Mouse (Mus musculus): ENCODE results near the gene Rexo1. TPM values are rescaled to one million over a fixed set of nuclear protein-coding genes. Genes with fewer than 3 reads are reported as not detected.

Gene Rexo1
- polyA plus RNA-seq, 1 experiment from 2014 or later, result 16.7 TPM

GRCm38 (mm10) chr10:80576351-80577194 is 15.2 kb upstream of the Rexo1 start:
- peak overlapping the region; percentile 77 for H3K27ac ChIP-seq (ENCODE audit: low read length)
- no peaks in the 10 kb centered on the region for H3K27me3 ChIP-seq (ENCODE audit: control insufficient read depth, insufficient read depth, low read length)
- ATAC-seq (ENCODE audit: insufficient read depth, low FRiP score), result no peak
- peak overlapping the region; percentile 90 for H3K9ac ChIP-seq (ENCODE audit: low read length)
- peak overlapping the region; percentile 93 for H3K4me2 ChIP-seq (ENCODE audit: low read depth, low read length)
- H3K9me3 ChIP-seq (replicated peaks; ENCODE audit: control insufficient read depth, low read length), result no peaks in the 10 kb centered on the region
- H3K4me1 ChIP-seq (ENCODE audit: control insufficient read depth, insufficient read depth, low read length), result peaks cover 55% of the 10 kb centered on the region
- under 1% methylated on average over 86 of the region's 96 CpGs for WGBS
- peak overlapping the region; percentile 91 for H3K4me3 ChIP-seq (replicated peaks; ENCODE audit: low read length)
- H3K36me3 ChIP-seq (ENCODE audit: control insufficient read depth, insufficient read depth, low read length), result no peaks in the 10 kb centered on the region

GRCm38 (mm10) chr10:80575925-80576324 is 14.6 kb upstream of the Rexo1 start:
- Histone ChIP-seq H3K4me1 (ENCODE audit: control insufficient read depth, insufficient read depth, low read length) (peaks cover 61% of the 10 kb centered on the region), H3K27me3 (ENCODE audit: control insufficient read depth, insufficient read depth, low read length) (no peaks in the 10 kb centered on the region), H3K9me3 (replicated peaks; ENCODE audit: control insufficient read depth, low read length) (no peaks in the 10 kb centered on the region), H3K27ac (ENCODE audit: low read length) (0 out of 2 replicates have a peak overlapping the region, but pooled peaks have one; percentile 77), H3K9ac (ENCODE audit: low read length) (peak overlapping the region; percentile 90), H3K36me3 (ENCODE audit: control insufficient read depth, insufficient read depth, low read length) (no peaks in the 10 kb centered on the region), H3K4me3 (replicated peaks; ENCODE audit: low read length) (peak overlapping the region; percentile 91), H3K4me2 (ENCODE audit: low read depth, low read length) (peak overlapping the region; percentile 93)
- 12% methylated on average over 17 of the region's 17 CpGs for WGBS
- no peak for ATAC-seq (ENCODE audit: insufficient read depth, low FRiP score)

- Histone ChIP-seq H3K4me1 (ENCODE audit: control insufficient read depth, insufficient read depth, low read length) (peaks cover 71% of the 10 kb centered on the region), H3K9ac (ENCODE audit: low read length) (no peak overlapping the region), H3K4me3 (replicated peaks; ENCODE audit: low read length) (no peak overlapping the region), H3K4me2 (ENCODE audit: low read depth, low read length) (peak overlapping the region; percentile 93; the same call in 1 of the 2 replicates), H3K27ac (ENCODE audit: low read length) (no peak overlapping the region), H3K9me3 (replicated peaks; ENCODE audit: control insufficient read depth, low read length) (no peaks in the 10 kb centered on the region), H3K27me3 (ENCODE audit: control insufficient read depth, insufficient read depth, low read length) (no peaks in the 10 kb centered on the region), H3K36me3 (ENCODE audit: control insufficient read depth, insufficient read depth, low read length) (no peaks in the 10 kb centered on the region)
- WGBS, result 66% methylated on average over 3 of the region's 3 CpGs
- ATAC-seq (ENCODE audit: insufficient read depth, low FRiP score), result no peak
Observed at GRCm38 (mm10) chr10:80574896-80575295, 13.5 kb upstream of the Rexo1 start.

GRCm38 (mm10) chr10:80573944-80574343 is 12.6 kb upstream of the Rexo1 start:
- Histone ChIP-seq H3K9me3 (replicated peaks; ENCODE audit: control insufficient read depth, low read length) (no peaks in the 10 kb centered on the region), H3K9ac (ENCODE audit: low read length) (peak overlapping the region; percentile 2; the same call in 1 of the 2 replicates), H3K4me1 (ENCODE audit: control insufficient read depth, insufficient read depth, low read length) (peaks cover 75% of the 10 kb centered on the region), H3K27ac (ENCODE audit: low read length) (no peak overlapping the region; the same call in 1 of the 2 replicates), H3K27me3 (ENCODE audit: control insufficient read depth, insufficient read depth, low read length) (no peaks in the 10 kb centered on the region), H3K4me2 (ENCODE audit: low read depth, low read length) (no peak overlapping the region), H3K36me3 (ENCODE audit: control insufficient read depth, insufficient read depth, low read length) (no peaks in the 10 kb centered on the region), H3K4me3 (replicated peaks; ENCODE audit: low read length) (no peak overlapping the region)
- no peak for ATAC-seq (ENCODE audit: insufficient read depth, low FRiP score)
- 53% methylated on average over 9 of the region's 9 CpGs for WGBS

GRCm38 (mm10) chr10:80572477-80572876 is 11.1 kb upstream of the Rexo1 start:
- no peak for ATAC-seq (ENCODE audit: insufficient read depth, low FRiP score)
- Histone ChIP-seq H3K4me1 (ENCODE audit: control insufficient read depth, insufficient read depth, low read length) (peaks cover 66% of the 10 kb centered on the region), H3K36me3 (ENCODE audit: control insufficient read depth, insufficient read depth, low read length) (no peaks in the 10 kb centered on the region), H3K27ac (ENCODE audit: low read length) (no peak overlapping the region), H3K4me2 (ENCODE audit: low read depth, low read length) (no peak overlapping the region), H3K9ac (ENCODE audit: low read length) (no peak overlapping the region), H3K4me3 (replicated peaks; ENCODE audit: low read length) (no peak overlapping the region), H3K27me3 (ENCODE audit: control insufficient read depth, insufficient read depth, low read length) (no peaks in the 10 kb centered on the region), H3K9me3 (replicated peaks; ENCODE audit: control insufficient read depth, low read length) (no peaks in the 10 kb centered on the region)
- 79% methylated on average over 2 of the region's 2 CpGs for WGBS

- peak; percentile 15; the same call in 1 of the 2 replicates for ATAC-seq (ENCODE audit: insufficient read depth, low FRiP score)
- peak overlapping the region; percentile 62 for H3K27ac ChIP-seq (ENCODE audit: low read length)
- H3K27me3 ChIP-seq (ENCODE audit: control insufficient read depth, insufficient read depth, low read length), result no peaks in the 10 kb centered on the region
- H3K9me3 ChIP-seq (replicated peaks; ENCODE audit: control insufficient read depth, low read length), result no peaks in the 10 kb centered on the region
- H3K36me3 ChIP-seq (ENCODE audit: control insufficient read depth, insufficient read depth, low read length), result no peaks in the 10 kb centered on the region
- WGBS, result 20% methylated on average over 29 of the region's 30 CpGs
- peak overlapping the region; percentile 59 for H3K9ac ChIP-seq (ENCODE audit: low read length)
- H3K4me2 ChIP-seq (ENCODE audit: low read depth, low read length), result peak overlapping the region; percentile 41
- H3K4me1 ChIP-seq (ENCODE audit: control insufficient read depth, insufficient read depth, low read length), result peaks cover 71% of the 10 kb centered on the region
- H3K4me3 ChIP-seq (replicated peaks; ENCODE audit: low read length), result peak overlapping the region; percentile 13
Observed at GRCm38 (mm10) chr10:80570871-80571836, 9.8 kb upstream of the Rexo1 start.

GRCm38 (mm10) chr10:80570419-80570818 is 9.1 kb upstream of the Rexo1 start:
- Histone ChIP-seq H3K27ac (ENCODE audit: low read length) (peak overlapping the region; percentile 62; the same call in 1 of the 2 replicates), H3K4me2 (ENCODE audit: low read depth, low read length) (peak overlapping the region; percentile 41), H3K27me3 (ENCODE audit: control insufficient read depth, insufficient read depth, low read length) (no peaks in the 10 kb centered on the region), H3K9me3 (replicated peaks; ENCODE audit: control insufficient read depth, low read length) (no peaks in the 10 kb centered on the region), H3K4me3 (replicated peaks; ENCODE audit: low read length) (0 out of 2 replicates have a peak overlapping the region, but pooled peaks have one; percentile 10), H3K9ac (ENCODE audit: low read length) (peak overlapping the region; percentile 59), H3K36me3 (ENCODE audit: control insufficient read depth, insufficient read depth, low read length) (no peaks in the 10 kb centered on the region), H3K4me1 (ENCODE audit: control insufficient read depth, insufficient read depth, low read length) (peaks cover 64% of the 10 kb centered on the region)
- ATAC-seq (ENCODE audit: insufficient read depth, low FRiP score), result no peak
- WGBS, result 88% methylated on average over 10 of the region's 10 CpGs

GRCm38 (mm10) chr10:80569664-80570066 is 8.3 kb upstream of the Rexo1 start:
- peak overlapping the region; percentile 10; the same call in 1 of the 2 replicates for H3K4me3 ChIP-seq (replicated peaks; ENCODE audit: low read length)
- H3K4me2 ChIP-seq (ENCODE audit: low read depth, low read length), result peak overlapping the region; percentile 34
- peak; percentile 70; the same call in 1 of the 2 replicates for ATAC-seq (ENCODE audit: insufficient read depth, low FRiP score)
- peaks cover 57% of the 10 kb centered on the region for H3K4me1 ChIP-seq (ENCODE audit: control insufficient read depth, insufficient read depth, low read length)
- H3K27ac ChIP-seq (ENCODE audit: low read length), result no peak overlapping the region
- H3K9ac ChIP-seq (ENCODE audit: low read length), result no peak overlapping the region
- no peaks in the 10 kb centered on the region for H3K9me3 ChIP-seq (replicated peaks; ENCODE audit: control insufficient read depth, low read length)
- no peaks in the 10 kb centered on the region for H3K27me3 ChIP-seq (ENCODE audit: control insufficient read depth, insufficient read depth, low read length)
- H3K36me3 ChIP-seq (ENCODE audit: control insufficient read depth, insufficient read depth, low read length), result no peaks in the 10 kb centered on the region
- WGBS, result 24% methylated on average over 10 of the region's 10 CpGs

Data from stomach, embryonic 16.5 days (tissue).